Mouse (Mus musculus) ES-Bruce4 (cell line): ENCODE data around the gene Psen2.

Source experiments
- CTCF ChIP-seq: IDR thresholded peaks from one replicate; pipeline ENCODE4 v1.8.1; 2011; ENCODE audit warnings: low read depth, low read length
- EP300 ChIP-seq: IDR thresholded peaks from 2 replicates; pipeline ENCODE4 v1.6.1; 2011; ENCODE audit warnings: low read depth, low read length; ENCODE audit not compliant: insufficient read depth

DNA sequence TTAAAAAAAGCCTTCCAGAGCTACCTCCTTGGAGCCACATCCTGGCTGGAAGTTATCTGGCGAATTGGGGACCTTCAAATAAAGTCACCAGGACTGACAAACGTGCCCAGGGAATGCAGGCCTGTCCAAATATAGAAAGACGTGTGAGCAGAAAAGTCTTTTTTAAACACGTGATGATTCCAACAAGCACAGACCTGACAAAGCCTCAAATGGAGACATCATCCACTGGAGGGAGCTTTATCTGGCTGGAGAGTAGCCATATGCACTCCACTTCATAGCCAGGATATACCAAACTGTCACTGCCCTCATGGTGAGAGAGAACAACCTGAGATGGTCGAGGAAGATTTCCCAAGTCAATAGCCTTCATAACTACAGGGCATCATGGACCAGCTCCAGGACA, 77.4 kb downstream of the Psen2 start:
- TF ChIP-seq CTCF, result no peak
- TF ChIP-seq EP300, result no peak
